ENCODE assay signal across 13 mouse cellular contexts in genomic region chr15:78989152-78990092, GRCm38 (mm10). TPM values are rescaled to one million over a fixed set of nuclear protein-coding genes. Genes with fewer than 3 reads are reported as not detected.
A peak's percentile ranks its signal among the peaks of the same experiment; 100 is the strongest.
DNase-seq lines count a peak whose midpoint lies in the region; ATAC-seq and TF ChIP-seq lines count a peak whose summit lies in the region.
"Had no signal": no experiment of that assay in that cellular context is flagged by ENCODE, and none has a peak within 500 bp of the region (broad histone marks: within the 10 kb centered on the region; RNA-seq: fewer than 3 reads in every experiment).

No protein-coding gene starts in this region.

- no peaks in the 10 kb centered on the region for H3K9me3 ChIP-seq in forebrain, embryonic 10.5 days
- no peaks in the 10 kb centered on the region for H3K9me3 ChIP-seq in forebrain, postnatal 0 days (ENCODE audit: low read length)
- H3K9me3 ChIP-seq in heart, embryonic 13.5 days: no peaks in the 10 kb centered on the region
- H3K9me3 ChIP-seq in limb, embryonic 12.5 days: no peaks in the 10 kb centered on the region
- no peaks in the 10 kb centered on the region for H3K9me3 ChIP-seq in limb, embryonic 10.5 days (replicated peaks)
- H3K9me3 ChIP-seq: hindbrain, embryonic 13.5 days; neural tube, embryonic 12.5 days had no signal

- H3K4me1 ChIP-seq in forebrain, embryonic 10.5 days: peaks cover 50% of the 10 kb centered on the region
- H3K4me1 ChIP-seq in forebrain, postnatal 0 days (ENCODE audit: insufficient read depth): peaks cover 4% of the 10 kb centered on the region; the same call in 1 of the 2 replicates
- H3K4me1 ChIP-seq in heart, embryonic 13.5 days: peaks cover 58% of the 10 kb centered on the region
- peaks cover 24% of the 10 kb centered on the region for H3K4me1 ChIP-seq in limb, embryonic 12.5 days (replicated peaks)
- H3K4me1 ChIP-seq in limb, embryonic 10.5 days: peaks cover 24% of the 10 kb centered on the region

- no peaks in the 10 kb centered on the region for H3K27me3 ChIP-seq in forebrain, embryonic 10.5 days (ENCODE audit: poor library complexity, severe bottlenecking)
- no peaks in the 10 kb centered on the region for H3K27me3 ChIP-seq in forebrain, postnatal 0 days (ENCODE audit: insufficient read depth, low read length)
- H3K27me3 ChIP-seq in heart, embryonic 13.5 days (replicated peaks): no peaks in the 10 kb centered on the region
- H3K27me3 ChIP-seq in limb, embryonic 12.5 days: no peaks in the 10 kb centered on the region
- no peaks in the 10 kb centered on the region for H3K27me3 ChIP-seq in limb, embryonic 10.5 days (ENCODE audit: low read depth, poor library complexity, severe bottlenecking)
- H3K27me3 ChIP-seq: hindbrain, embryonic 13.5 days; neural tube, embryonic 12.5 days had no signal

- no peak for DNase-seq in forebrain, embryonic 10.5 days (ENCODE audit: extremely low spot score, low spot score)
- no peak for DNase-seq in forebrain, postnatal 0 days
- DNase-seq in heart, adult 8-10 months (ENCODE audit: low spot score): no peak
- no peak for DNase-seq in limb, embryonic 10.5 days (ENCODE audit: low spot score)
- DNase-seq in skeletal muscle tissue, adult 2 months (ENCODE audit: low read depth, low spot score): peak; percentile 47
- DNase-seq in lung, postnatal 14 days: no peak

- H3K4me3 ChIP-seq in forebrain, embryonic 10.5 days: no peak overlapping the region
- H3K4me3 ChIP-seq in forebrain, postnatal 0 days (ENCODE audit: low read depth, low read length): no peak overlapping the region
- no peak overlapping the region for H3K4me3 ChIP-seq in heart, embryonic 13.5 days
- no peak overlapping the region for H3K4me3 ChIP-seq in limb, embryonic 12.5 days (replicated peaks)
- H3K4me3 ChIP-seq in limb, embryonic 10.5 days: no peak overlapping the region
- H3K4me3 ChIP-seq: hindbrain, embryonic 13.5 days; neural tube, embryonic 12.5 days had no signal

- H3K9ac ChIP-seq in forebrain, postnatal 0 days: no peak overlapping the region
- H3K9ac ChIP-seq in heart, embryonic 13.5 days: peak overlapping the region; percentile 63
- H3K9ac ChIP-seq in limb, embryonic 12.5 days (replicated peaks): 0 out of 2 replicates have a peak overlapping the region, but pooled peaks have one; percentile 31
- H3K9ac ChIP-seq: hindbrain, embryonic 13.5 days; lung, embryonic 14.5 days; neural tube, embryonic 12.5 days had no signal

- WGBS in forebrain, embryonic 10.5 days: 85% methylated on average over 14 of the region's 14 CpGs
- 88% methylated on average over 14 of the region's 14 CpGs for WGBS in forebrain, postnatal 0 days
- 74% methylated on average over 14 of the region's 14 CpGs for WGBS in heart, embryonic 13.5 days
- WGBS in limb, embryonic 12.5 days: 88% methylated on average over 14 of the region's 14 CpGs
- 92% methylated on average over 14 of the region's 14 CpGs for whole genome bisulfite sequencing in limb, embryonic 10.5 days

- no peak for ATAC-seq in forebrain, postnatal 0 days
- ATAC-seq in heart, embryonic 13.5 days (ENCODE audit: extremely low read depth, insufficient number of reproducible peaks, low FRiP score, low TSS enrichment): no peak
- ATAC-seq in limb, embryonic 12.5 days (ENCODE audit: insufficient number of reproducible peaks, insufficient read depth, low FRiP score, low TSS enrichment, low read depth): no peak
- ATAC-seq: CD4-positive, CD25-positive, alpha-beta regulatory T cell, adult 4 months had no signal

- H3K4me2 ChIP-seq in forebrain, postnatal 0 days (ENCODE audit: low read depth): no peak overlapping the region
- H3K4me2 ChIP-seq in heart, embryonic 13.5 days: no peak overlapping the region
- H3K4me2 ChIP-seq in limb, embryonic 12.5 days: no peak overlapping the region
- H3K4me2 ChIP-seq: hindbrain, embryonic 13.5 days; liver, embryonic 11.5 days; lung, embryonic 14.5 days; neural tube, embryonic 12.5 days had no signal

- H3K27ac ChIP-seq in forebrain, embryonic 10.5 days: peak overlapping the region; percentile 9; the same call in 1 of the 2 replicates
- no peak overlapping the region for H3K27ac ChIP-seq in forebrain, postnatal 0 days (ENCODE audit: low read depth, low read length)
- peak overlapping the region; percentile 62 for H3K27ac ChIP-seq in heart, embryonic 13.5 days (replicated peaks)
- no peak overlapping the region for H3K27ac ChIP-seq in limb, embryonic 12.5 days
- H3K27ac ChIP-seq in limb, embryonic 10.5 days: no peak overlapping the region
- H3K27ac ChIP-seq: neural tube, embryonic 12.5 days had no signal

- peaks cover 85% of the 10 kb centered on the region for H3K36me3 ChIP-seq in forebrain, embryonic 10.5 days (replicated peaks)
- peaks cover 48% of the 10 kb centered on the region for H3K36me3 ChIP-seq in forebrain, postnatal 0 days (ENCODE audit: insufficient read depth)
- peaks cover 68% of the 10 kb centered on the region for H3K36me3 ChIP-seq in heart, embryonic 13.5 days
- H3K36me3 ChIP-seq in limb, embryonic 12.5 days: peaks cover 72% of the 10 kb centered on the region
- H3K36me3 ChIP-seq in limb, embryonic 10.5 days: peaks cover 81% of the 10 kb centered on the region

- TF ChIP-seq CTCF in forebrain, postnatal 0 days (IDR thresholded peaks at IDR 0.05; ENCODE audit: low read depth): no peak

RNA-seq across cellular contexts. Expression of gene H1f0, which starts 38.8 kb away (rescaled TPM):
- 427 and 444 TPM in 2 replicates for polyA plus RNA-seq in forebrain, embryonic 10.5 days (2016; fragmentation: Nextera tagmentation; extraction: Ambion mirVana)
- total RNA-seq in forebrain, postnatal 0 days (2014; rRNA removed): 198 and 209 TPM in 2 replicates
- polyA plus RNA-seq in forebrain, postnatal 0 days (2015; fragmentation: Nextera tagmentation; extraction: Ambion mirVana): 224 and 248 TPM in 2 replicates
- polyA plus RNA-seq in heart, embryonic 13.5 days (2015; fragmentation: Nextera tagmentation; extraction: Ambion mirVana): 237 and 238 TPM in 2 replicates
- total RNA-seq in heart, adult 8-10 months (2022): 10 to 100 TPM; 64.1 to 92.7 (median 77.5) TPM
- 677 and 728 TPM in 2 replicates for polyA plus RNA-seq in limb, embryonic 12.5 days (2016; fragmentation: Nextera tagmentation; extraction: Ambion mirVana)
- 330 and 448 TPM in 2 replicates for polyA plus RNA-seq in limb, embryonic 10.5 days (2016; fragmentation: Nextera tagmentation; extraction: Ambion mirVana)

RNA-seq across cellular contexts. Expression of gene Triobp, which starts 41.9 kb away (rescaled TPM):
- 39.7 and 41.6 TPM in 2 replicates for polyA plus RNA-seq in forebrain, embryonic 10.5 days (2016; fragmentation: Nextera tagmentation; extraction: Ambion mirVana)
- 36.7 and 40.5 TPM in 2 replicates for total RNA-seq in forebrain, postnatal 0 days (2014; rRNA removed)
- 25.1 and 30.5 TPM in 2 replicates for polyA plus RNA-seq in forebrain, postnatal 0 days (2015; fragmentation: Nextera tagmentation; extraction: Ambion mirVana)
- polyA plus RNA-seq in heart, embryonic 13.5 days (2015; fragmentation: Nextera tagmentation; extraction: Ambion mirVana): 45.8 and 46.8 TPM in 2 replicates
- 10 to 100 TPM; 30.2 to 31.3 (median 31.0) TPM for total RNA-seq in heart, adult 8-10 months (2022)
- 37.9 and 42.2 TPM in 2 replicates for polyA plus RNA-seq in limb, embryonic 12.5 days (2016; fragmentation: Nextera tagmentation; extraction: Ambion mirVana)
- polyA plus RNA-seq in limb, embryonic 10.5 days (2016; fragmentation: Nextera tagmentation; extraction: Ambion mirVana): 47.9 and 54.6 TPM in 2 replicates

RNA-seq across cellular contexts. Expression of gene Galr3, which starts 52.3 kb away (rescaled TPM):
- not detected in 2 replicates for polyA plus RNA-seq in forebrain, embryonic 10.5 days (2016; fragmentation: Nextera tagmentation; extraction: Ambion mirVana)
- total RNA-seq in forebrain, postnatal 0 days (2014; rRNA removed): 0.62 TPM in 1 of 2 replicates, not detected in the other
- 0.12 and 0.20 TPM in 2 replicates for polyA plus RNA-seq in forebrain, postnatal 0 days (2015; fragmentation: Nextera tagmentation; extraction: Ambion mirVana)
- not detected in 2 replicates for polyA plus RNA-seq in heart, embryonic 13.5 days (2015; fragmentation: Nextera tagmentation; extraction: Ambion mirVana)
- total RNA-seq in heart, adult 8-10 months (2022): not detected
- polyA plus RNA-seq in limb, embryonic 12.5 days (2016; fragmentation: Nextera tagmentation; extraction: Ambion mirVana): 0.18 TPM in 1 of 2 replicates, not detected in the other
- polyA plus RNA-seq in limb, embryonic 10.5 days (2016; fragmentation: Nextera tagmentation; extraction: Ambion mirVana): 0.13 TPM in 1 of 2 replicates, not detected in the other
- polyA plus RNA-seq: CD4-positive, CD25-positive, alpha-beta regulatory T cell, adult 4 months; hindbrain, embryonic 13.5 days; lung, embryonic 14.5 days; neural tube, embryonic 12.5 days had no signal

RNA-seq across cellular contexts. Expression of gene Nol12, which starts 54.7 kb away (rescaled TPM):
- polyA plus RNA-seq in forebrain, embryonic 10.5 days (2016; fragmentation: Nextera tagmentation; extraction: Ambion mirVana): 63.6 and 69.9 TPM in 2 replicates
- 11.2 and 17.6 TPM in 2 replicates for total RNA-seq in forebrain, postnatal 0 days (2014; rRNA removed)
- 60.3 and 64.2 TPM in 2 replicates for polyA plus RNA-seq in forebrain, postnatal 0 days (2015; fragmentation: Nextera tagmentation; extraction: Ambion mirVana)
- 37.3 and 42.9 TPM in 2 replicates for polyA plus RNA-seq in heart, embryonic 13.5 days (2015; fragmentation: Nextera tagmentation; extraction: Ambion mirVana)
- 10 to 100 TPM; 14.7 to 17.9 (median 17.1) TPM for total RNA-seq in heart, adult 8-10 months (2022)
- 61.1 and 61.6 TPM in 2 replicates for polyA plus RNA-seq in limb, embryonic 12.5 days (2016; fragmentation: Nextera tagmentation; extraction: Ambion mirVana)
- 70.6 and 84.9 TPM in 2 replicates for polyA plus RNA-seq in limb, embryonic 10.5 days (2016; fragmentation: Nextera tagmentation; extraction: Ambion mirVana)

Comparison
In these comparisons a context has a peak if more than half of its experiments do, and no peak if none do; other contexts are left out.
1. H3K27ac ChIP-seq: peak in forebrain, embryonic 10.5 days (single experiment) and heart, embryonic 13.5 days (single experiment); none in forebrain, postnatal 0 days (single experiment), limb, embryonic 12.5 days (single experiment) and limb, embryonic 10.5 days (single experiment).